Mouse (Mus musculus) hindbrain, embryonic 10.5 days (tissue): Measurements from ENCODE around the gene Uqcc1. TPM values are rescaled to one million over a fixed set of nuclear protein-coding genes. Genes with fewer than 3 reads are reported as not detected.

Experiments used
- polyA plus RNA-seq: library from polyadenylated mRNA; unstranded; fragments of >200 nt; fragmentation: Nextera tagmentation; extraction: Ambion mirVana; gene quantifications from 2 replicates; pipeline ENCODE4 v1.2.1, GENCODE M21; 2016

Gene Uqcc1
- polyA plus RNA-seq, 1 experiment from 2014 or later: 77.4 TPM

Other genes with a start within 250 kb of the Uqcc1 start
- gene Trpc4ap, start 237.9 kb downstream of the Uqcc1 start, polyA plus RNA-seq: 133 and 160 TPM in 2 replicates
- 33.7 and 41.1 TPM in 2 replicates for gene Edem2, start 200.8 kb downstream of the Uqcc1 start, polyA plus RNA-seq
- not detected in 2 replicates for gene Gm17581, start 194.4 kb downstream of the Uqcc1 start, polyA plus RNA-seq
- gene Procr, start 179.2 kb downstream of the Uqcc1 start, polyA plus RNA-seq: 1.5 and 1.7 TPM in 2 replicates
- 1.4 and 2.5 TPM in 2 replicates for gene Mmp24, start 155.0 kb downstream of the Uqcc1 start, polyA plus RNA-seq
- 8.4 and 16.0 TPM in 2 replicates for gene BC029722, start 110.9 kb downstream of the Uqcc1 start, polyA plus RNA-seq
- 247 and 261 TPM in 2 replicates for gene Eif6, start 103.4 kb downstream of the Uqcc1 start, polyA plus RNA-seq
- gene Fam83c, start 95.5 kb downstream of the Uqcc1 start, polyA plus RNA-seq: 0.24 and 0.44 TPM in 2 replicates
- gene Gm15557, start 10.4 kb upstream of the Uqcc1 start, polyA plus RNA-seq: not detected in 2 replicates
- gene Gdf5, start 15.1 kb upstream of the Uqcc1 start, polyA plus RNA-seq: 0.42 and 1.1 TPM in 2 replicates
- 21.6 and 27.6 TPM in 2 replicates for gene Cep250, start 26.1 kb upstream of the Uqcc1 start, polyA plus RNA-seq
- gene 6430550D23Rik, start 77.7 kb upstream of the Uqcc1 start, polyA plus RNA-seq: 1.2 and 1.5 TPM in 2 replicates
- gene Ergic3, start 77.7 kb upstream of the Uqcc1 start, polyA plus RNA-seq: 223 and 257 TPM in 2 replicates
- gene Fer1l4, start 122.6 kb upstream of the Uqcc1 start, polyA plus RNA-seq: not detected in 2 replicates
- gene Spag4, start 134.9 kb upstream of the Uqcc1 start, polyA plus RNA-seq: 4.4 and 6.9 TPM in 2 replicates
- gene Cpne1, start 181.7 kb upstream of the Uqcc1 start, polyA plus RNA-seq: 51.4 and 68.0 TPM in 2 replicates
- 42.6 and 47.4 TPM in 2 replicates for gene Rbm12, start 181.7 kb upstream of the Uqcc1 start, polyA plus RNA-seq
- gene Gm28036, start 196.8 kb upstream of the Uqcc1 start, polyA plus RNA-seq: 22.5 and 27.2 TPM in 2 replicates
- gene Romo1, start 213.7 kb upstream of the Uqcc1 start, polyA plus RNA-seq: 438 and 481 TPM in 2 replicates
- 41.6 and 43.5 TPM in 2 replicates for gene Nfs1, start 213.9 kb upstream of the Uqcc1 start, polyA plus RNA-seq
- gene Rbm39, start 249.9 kb upstream of the Uqcc1 start, polyA plus RNA-seq: 485 and 564 TPM in 2 replicates